Mouse (Mus musculus) duodenum, adult 2 months (tissue): Measurements from ENCODE around the gene Gm14434. TPM values are rescaled to one million over a fixed set of nuclear protein-coding genes. Genes with fewer than 3 reads are reported as not detected.

ENCODE experiments used
- polyA plus RNA-seq: library from polyadenylated mRNA; depleted of rRNA; stranded (reverse); fragments of >200 nt; gene quantifications from 2 replicates; pipeline ENCODE4 v1.2.3, GENCODE M21; 2012; ENCODE audit warnings: low replicate concordance; rRNA removed

The Gm14434 gene
- 0.45 TPM in 1 of 2 replicates, not detected in the other for polyA plus RNA-seq

DNA sequence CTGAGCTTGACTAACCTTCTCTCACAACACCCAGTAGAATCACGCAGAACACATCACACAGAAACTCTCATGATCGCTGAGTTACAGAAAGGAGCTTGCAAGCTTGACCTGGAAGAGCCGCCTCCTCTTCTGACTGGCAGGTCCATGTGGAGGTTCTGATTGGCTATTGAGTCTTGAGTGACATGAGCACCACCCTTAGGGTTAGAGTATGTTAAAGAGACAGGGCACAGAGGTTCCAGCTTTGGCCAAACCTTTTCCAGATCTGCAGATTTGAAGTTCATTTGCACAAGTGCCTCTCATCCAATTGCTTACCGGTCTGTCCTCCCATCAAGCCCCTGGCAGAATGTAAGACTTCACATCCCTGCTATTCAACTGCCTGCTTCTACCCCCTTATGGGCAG lies at the start of gene Gm14434:
Gm14434 (minus strand) TSS at position 101 of the 400 bp plus-strand sequence.

DNA sequence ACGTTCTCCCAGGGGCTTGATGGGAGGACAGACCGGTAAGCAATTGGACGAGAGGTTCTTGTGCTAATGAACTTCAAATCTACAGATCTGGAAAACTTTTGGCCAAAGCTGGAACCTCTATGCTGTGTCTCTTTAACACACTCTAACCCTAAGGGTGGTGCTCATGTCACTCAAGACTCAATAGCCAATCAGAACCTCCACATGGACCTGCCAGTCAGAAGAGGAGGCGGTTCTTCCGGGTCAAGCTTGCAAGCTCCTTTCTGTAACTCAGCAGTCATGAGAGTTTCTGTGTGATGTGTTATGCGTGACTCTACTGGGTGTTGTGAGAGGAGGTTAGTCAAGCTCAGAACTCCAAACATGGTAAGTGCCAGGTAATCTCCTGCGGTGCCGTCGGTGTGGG lies 34.2 kb upstream of the Gm14434 start, which contains the start of gene Zfp967:
Zfp967 (plus strand) TSS at position 301 of the 400 bp plus-strand sequence.

DNA sequence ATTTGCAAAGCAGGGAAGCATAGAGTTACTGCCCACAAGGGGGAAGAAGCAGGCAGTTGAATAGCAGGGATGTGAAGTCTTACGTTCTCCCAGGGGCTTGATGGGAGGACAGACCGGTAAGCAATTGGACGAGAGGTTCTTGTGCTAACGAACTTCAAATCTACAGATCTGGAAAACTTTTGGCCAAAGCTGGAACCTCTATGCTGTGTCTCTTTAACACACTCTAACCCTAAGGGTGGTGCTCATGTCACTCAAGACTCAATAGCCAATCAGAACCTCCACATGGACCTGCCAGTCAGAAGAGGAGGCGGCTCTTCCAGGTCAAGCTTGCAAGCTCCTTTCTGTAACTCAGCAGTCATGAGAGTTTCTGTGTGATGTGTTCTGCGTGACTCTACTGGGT lies 63.3 kb downstream of the Gm14434 start, which contains the start of gene Gm14435:
Gm14435 (plus strand) TSS at position 301 of the 400 bp plus-strand sequence.

Other genes starting within 250 kb of the Gm14434 start
- not detected in 2 replicates for gene Gm11009, start 167.3 kb downstream of the Gm14434 start, polyA plus RNA-seq
- not detected in 2 replicates for gene Gm14435, start 63.2 kb downstream of the Gm14434 start, polyA plus RNA-seq
- gene Zfp967, start 34.3 kb upstream of the Gm14434 start, polyA plus RNA-seq = not detected in 2 replicates
- 0.27 and 0.50 TPM in 2 replicates for gene Gm14308, start 149.6 kb upstream of the Gm14434 start, polyA plus RNA-seq
- gene Zfp973, start 183.7 kb upstream of the Gm14434 start, polyA plus RNA-seq = 0.07 and 0.08 TPM in 2 replicates
- gene Gm14305, start 221.5 kb upstream of the Gm14434 start, polyA plus RNA-seq = 0.08 and 0.11 TPM in 2 replicates